Mouse (Mus musculus) adrenal gland, adult 18-20 months (tissue): Measurements from ENCODE around the gene Itpkc. TPM values are rescaled to one million over a fixed set of nuclear protein-coding genes. Genes with fewer than 3 reads are reported as not detected.

Experiments
- DNase-seq, 2 experiments: peaks; one replicate each; pipeline ENCODE4 v3.0.0; 2021 to 2022; ENCODE audit warnings: low spot score in 2 of 2
- microRNA-seq, 2 experiments: library from miRNA; unstranded; fragments of <30 nt; microRNA quantifications; one replicate each; pipeline ENCODE4 v1.2.0; 2021; ENCODE audit warnings: borderline number of aligned reads in 2 of 2
- total RNA-seq, 2 experiments: library from RNA; stranded (reverse); gene quantifications; 1 replicate in 1 of 2; 2 replicates in 1 of 2; pipeline ENCODE4 v1.2.3; 2021

The Itpkc gene
- total RNA-seq, 2 experiments from 2014 or later = 14.5 to 17.9 TPM

GRCm38 (mm10) chr7:27166229-27166613, 62.2 kb downstream of the Itpkc start:
- DNase-seq = peak; percentile 87 to 90

- no peak for DNase-seq
Observed at GRCm38 (mm10) chr7:27165696-27166095, 62.8 kb downstream of the Itpkc start.

- peak; percentile 70 to 79 for DNase-seq
Observed at GRCm38 (mm10) chr7:27165007-27165655, 63.3 kb downstream of the Itpkc start.

- peak; percentile 52 to 53 for DNase-seq
Observed at GRCm38 (mm10) chr7:27164112-27164947, 64.1 kb downstream of the Itpkc start.

- no peak for DNase-seq
Observed at GRCm38 (mm10) chr7:27163450-27163805, 65.0 kb downstream of the Itpkc start.

GRCm38 (mm10) chr7:27162780-27163449, 65.5 kb downstream of the Itpkc start:
- DNase-seq = no peak

- DNase-seq = peak in 1 of 2 experiments; percentile 41
Observed at GRCm38 (mm10) chr7:27161744-27162143, 66.7 kb downstream of the Itpkc start.

GRCm38 (mm10) chr7:27160921-27161320, 67.5 kb downstream of the Itpkc start:
- no peak for DNase-seq

GRCm38 (mm10) chr7:27159882-27160281, 68.6 kb downstream of the Itpkc start:
- DNase-seq = peak; percentile 78 to 86

- DNase-seq = no peak
Observed at GRCm38 (mm10) chr7:27159256-27159655, 69.2 kb downstream of the Itpkc start.

- DNase-seq = no peak
Observed at GRCm38 (mm10) chr7:27158171-27158570, 70.3 kb downstream of the Itpkc start.

Small RNA genes lying within 50 kb of the gene (microRNA-seq; reads per million reads assigned to microRNA genes)
- gene Mir1191 = 0 to 1.2 reads per million in 2 experiments
- gene Mir3101 = 0 reads per million in 2 experiments

Other genes with a start within 250 kb of the Itpkc start
- gene Cyp2a12, start 199.6 kb downstream of the Itpkc start, total RNA-seq = 1 to 10 TPM in 1 of 2 experiments, not detected in 1; 1.3 TPM
- 100 to 1,000 TPM in 1 of 2 experiments, 1 to 10 TPM in 1; 3.5 to 488 TPM for gene Cyp2f2, start 108.8 kb downstream of the Itpkc start, total RNA-seq
- gene Cyp2t4, start 74.9 kb downstream of the Itpkc start, total RNA-seq = not detected
- 100 to 1,000 TPM in 1 of 2 experiments, 10 to 100 TPM in 1; 76.0 to 106 TPM for gene Egln2, start 61.9 kb downstream of the Itpkc start, total RNA-seq
- 10 to 100 TPM; 42.9 to 65.1 TPM for gene Rab4b, start 49.8 kb downstream of the Itpkc start, total RNA-seq
- not detected for gene Gm21983, start 47.6 kb downstream of the Itpkc start, total RNA-seq
- gene Mia, start 47.5 kb downstream of the Itpkc start, total RNA-seq = under 1 TPM in 1 of 2 experiments, not detected in 1; 0.60 TPM
- 10 to 100 TPM; 23.7 to 24.0 TPM for gene BC024978, start 32.9 kb downstream of the Itpkc start, total RNA-seq
- 10 to 100 TPM; 65.7 to 67.2 TPM for gene Snrpa, start 32.4 kb downstream of the Itpkc start, total RNA-seq
- 10 to 100 TPM; 38.2 to 68.0 TPM for gene Coq8b, start 4.4 kb upstream of the Itpkc start, total RNA-seq
- 1 to 10 TPM; 6.8 to 7.7 TPM for gene Numbl, start 29.8 kb upstream of the Itpkc start, total RNA-seq
- gene Ltbp4, start 109.0 kb upstream of the Itpkc start, total RNA-seq = 10 to 100 TPM; 88.5 to 90.6 TPM
- 10 to 100 TPM; 18.3 to 19.4 TPM for gene Shkbp1, start 127.4 kb upstream of the Itpkc start, total RNA-seq
- 1 to 10 TPM in 1 of 2 experiments, not detected in 1; 1.7 TPM for gene Gm20479, start 128.8 kb upstream of the Itpkc start, total RNA-seq
- gene Sptbn4, start 219.0 kb upstream of the Itpkc start, total RNA-seq = 1 to 10 TPM; 2.9 to 3.1 TPM
- gene Blvrb, start 219.3 kb upstream of the Itpkc start, total RNA-seq = 10 to 100 TPM; 40.1 to 56.1 TPM
- 10 to 100 TPM; 10.6 to 11.5 TPM for gene Sertad3, start 245.1 kb upstream of the Itpkc start, total RNA-seq